Mouse (Mus musculus): Measurements from ENCODE around the gene Tbc1d19. TPM values are rescaled to one million over a fixed set of nuclear protein-coding genes. Genes with fewer than 3 reads are reported as not detected.

Gene Tbc1d19
- polyA plus RNA-seq, 1 experiment = 1.5 TPM

GRCm38 (mm10) chr5:53848294-53848942 lies 39.0 kb downstream of the Tbc1d19 start:
- no peaks in the 10 kb centered on the region for H3K27me3 ChIP-seq (replicated peaks)
- peaks cover 15% of the 10 kb centered on the region for H3K36me3 ChIP-seq (replicated peaks; ENCODE audit: low read length)

GRCm38 (mm10) chr5:53852574-53852973 lies 43.2 kb downstream of the Tbc1d19 start:
- Histone ChIP-seq H3K36me3 (replicated peaks; ENCODE audit: low read length) (peaks cover 13% of the 10 kb centered on the region), H3K9me3 (no peaks in the 10 kb centered on the region), H3K4me3 (replicated peaks) (no peak overlapping the region), H3K4me1 (peaks cover 7% of the 10 kb centered on the region), H3K27me3 (replicated peaks) (no peaks in the 10 kb centered on the region)
- no peak for TF ChIP-seq GATA1 (IDR thresholded peaks at IDR 0.05; ENCODE audit: borderline replicate concordance, low read length)

More at GRCm38 (mm10) chr5:53848294-53848942, 39.0 kb downstream of the Tbc1d19 start:
- Histone ChIP-seq H3K4me1 (peaks cover 7% of the 10 kb centered on the region), H3K9me3 (no peaks in the 10 kb centered on the region), H3K4me3 (replicated peaks) (no peak overlapping the region)
- TF ChIP-seq GATA1 (IDR thresholded peaks at IDR 0.05; ENCODE audit: borderline replicate concordance, low read length) = no peak
- no peak for TF ChIP-seq FLI1 (IDR thresholded peaks at IDR 0.05; ENCODE audit: low read length)

- Histone ChIP-seq H3K4me3 (replicated peaks) (no peak overlapping the region), H3K36me3 (replicated peaks; ENCODE audit: low read length) (peaks cover 10% of the 10 kb centered on the region), H3K9me3 (no peaks in the 10 kb centered on the region), H3K27me3 (replicated peaks) (no peaks in the 10 kb centered on the region), H3K4me1 (no peaks in the 10 kb centered on the region)
- TF ChIP-seq FLI1 (IDR thresholded peaks at IDR 0.05; ENCODE audit: low read length) = no peak
- no peak for TF ChIP-seq GATA1 (IDR thresholded peaks at IDR 0.05; ENCODE audit: borderline replicate concordance, low read length)
Observed at GRCm38 (mm10) chr5:53854561-53854960, 45.2 kb downstream of the Tbc1d19 start.

- no peaks in the 10 kb centered on the region for H3K4me1 ChIP-seq
- no peaks in the 10 kb centered on the region for H3K9me3 ChIP-seq
- TF ChIP-seq FLI1 (IDR thresholded peaks at IDR 0.05; ENCODE audit: low read length) (no peak), GATA1 (IDR thresholded peaks at IDR 0.05; ENCODE audit: borderline replicate concordance, low read length) (no peak)
- peaks cover 10% of the 10 kb centered on the region for H3K36me3 ChIP-seq (replicated peaks; ENCODE audit: low read length)
- H3K4me3 ChIP-seq (replicated peaks) = no peak overlapping the region
- no peaks in the 10 kb centered on the region for H3K27me3 ChIP-seq (replicated peaks)
Observed at GRCm38 (mm10) chr5:53856011-53856410, 46.6 kb downstream of the Tbc1d19 start.

GRCm38 (mm10) chr5:53865146-53865545 lies 55.7 kb downstream of the Tbc1d19 start:
- H3K36me3 ChIP-seq (replicated peaks; ENCODE audit: low read length) = no peaks in the 10 kb centered on the region
- no peak for TF ChIP-seq GATA1 (IDR thresholded peaks at IDR 0.05; ENCODE audit: borderline replicate concordance, low read length)
- TF ChIP-seq FLI1 (IDR thresholded peaks at IDR 0.05; ENCODE audit: low read length) = no peak
- H3K9me3 ChIP-seq = no peaks in the 10 kb centered on the region
- H3K4me3 ChIP-seq (replicated peaks) = no peak overlapping the region
- no peaks in the 10 kb centered on the region for H3K27me3 ChIP-seq (replicated peaks)
- H3K4me1 ChIP-seq = no peaks in the 10 kb centered on the region

- Histone ChIP-seq H3K4me1 (no peaks in the 10 kb centered on the region), H3K36me3 (replicated peaks; ENCODE audit: low read length) (no peaks in the 10 kb centered on the region), H3K27me3 (replicated peaks) (no peaks in the 10 kb centered on the region), H3K4me3 (replicated peaks) (no peak overlapping the region), H3K9me3 (no peaks in the 10 kb centered on the region)
- TF ChIP-seq FLI1 (IDR thresholded peaks at IDR 0.05; ENCODE audit: low read length) = no peak
- no peak for TF ChIP-seq GATA1 (IDR thresholded peaks at IDR 0.05; ENCODE audit: borderline replicate concordance, low read length)
Observed at GRCm38 (mm10) chr5:53865991-53866390, 56.6 kb downstream of the Tbc1d19 start.

- H3K4me1 ChIP-seq = peaks cover 14% of the 10 kb centered on the region
- TF ChIP-seq FLI1 (IDR thresholded peaks at IDR 0.05; ENCODE audit: low read length) (no peak), GATA1 (IDR thresholded peaks at IDR 0.05; ENCODE audit: borderline replicate concordance, low read length) (no peak)
- H3K27me3 ChIP-seq (replicated peaks) = no peaks in the 10 kb centered on the region
- peak overlapping the region; percentile 83 for H3K4me3 ChIP-seq (replicated peaks)
- H3K9me3 ChIP-seq = no peaks in the 10 kb centered on the region
- H3K36me3 ChIP-seq (replicated peaks; ENCODE audit: low read length) = peaks cover 10% of the 10 kb centered on the region
Observed at GRCm38 (mm10) chr5:53871665-53872312, 62.4 kb downstream of the Tbc1d19 start.

GRCm38 (mm10) chr5:53874966-53875365 lies 65.6 kb downstream of the Tbc1d19 start:
- H3K9me3 ChIP-seq = no peaks in the 10 kb centered on the region
- H3K36me3 ChIP-seq (replicated peaks; ENCODE audit: low read length) = peaks cover 10% of the 10 kb centered on the region
- no peak for TF ChIP-seq FLI1 (IDR thresholded peaks at IDR 0.05; ENCODE audit: low read length)
- TF ChIP-seq GATA1 (IDR thresholded peaks at IDR 0.05; ENCODE audit: borderline replicate concordance, low read length) = no peak
- no peak overlapping the region for H3K4me3 ChIP-seq (replicated peaks)
- H3K4me1 ChIP-seq = peaks cover 14% of the 10 kb centered on the region
- no peaks in the 10 kb centered on the region for H3K27me3 ChIP-seq (replicated peaks)

GRCm38 (mm10) chr5:53880724-53881123 lies 71.3 kb downstream of the Tbc1d19 start:
- Histone ChIP-seq H3K4me3 (replicated peaks) (no peak overlapping the region), H3K4me1 (peaks cover 6% of the 10 kb centered on the region), H3K36me3 (replicated peaks; ENCODE audit: low read length) (peaks cover 4% of the 10 kb centered on the region), H3K27me3 (replicated peaks) (no peaks in the 10 kb centered on the region), H3K9me3 (no peaks in the 10 kb centered on the region)
- no peak for TF ChIP-seq GATA1 (IDR thresholded peaks at IDR 0.05; ENCODE audit: borderline replicate concordance, low read length)
- TF ChIP-seq FLI1 (IDR thresholded peaks at IDR 0.05; ENCODE audit: low read length) = no peak

GRCm38 (mm10) chr5:53881381-53881990 lies 72.1 kb downstream of the Tbc1d19 start:
- H3K9me3 ChIP-seq = no peaks in the 10 kb centered on the region
- peaks cover 2% of the 10 kb centered on the region for H3K36me3 ChIP-seq (replicated peaks; ENCODE audit: low read length)
- TF ChIP-seq FLI1 (IDR thresholded peaks at IDR 0.05; ENCODE audit: low read length) = no peak
- TF ChIP-seq GATA1 (IDR thresholded peaks at IDR 0.05; ENCODE audit: borderline replicate concordance, low read length) = no peak
- peaks cover 6% of the 10 kb centered on the region for H3K4me1 ChIP-seq
- no peak overlapping the region for H3K4me3 ChIP-seq (replicated peaks)
- H3K27me3 ChIP-seq (replicated peaks) = no peaks in the 10 kb centered on the region
